Mouse (Mus musculus) adrenal gland (tissue): ENCODE results near the gene Mrgprd.

Source experiments
- intact Hi-C: fragments of 180-260 bp; cut with DNase I; formaldehyde crosslinking; loops from one replicate; pipeline ENCODE4 v1.15.1; 2025
- long read RNA-seq, 2 experiments: library from polyadenylated mRNA; unstranded; transcript quantifications; one replicate each; pipeline ENCODE4 v2.0.0; 2020; ENCODE audit warnings: borderline replicate concordance in 1 of 2; ENCODE audit not compliant: insufficient replicate concordance in 1 of 2

Gene Mrgprd
- long read RNA-seq, experiment 1 = 0 reads
- long read RNA-seq, experiment 2 = 0 reads

DNA sequence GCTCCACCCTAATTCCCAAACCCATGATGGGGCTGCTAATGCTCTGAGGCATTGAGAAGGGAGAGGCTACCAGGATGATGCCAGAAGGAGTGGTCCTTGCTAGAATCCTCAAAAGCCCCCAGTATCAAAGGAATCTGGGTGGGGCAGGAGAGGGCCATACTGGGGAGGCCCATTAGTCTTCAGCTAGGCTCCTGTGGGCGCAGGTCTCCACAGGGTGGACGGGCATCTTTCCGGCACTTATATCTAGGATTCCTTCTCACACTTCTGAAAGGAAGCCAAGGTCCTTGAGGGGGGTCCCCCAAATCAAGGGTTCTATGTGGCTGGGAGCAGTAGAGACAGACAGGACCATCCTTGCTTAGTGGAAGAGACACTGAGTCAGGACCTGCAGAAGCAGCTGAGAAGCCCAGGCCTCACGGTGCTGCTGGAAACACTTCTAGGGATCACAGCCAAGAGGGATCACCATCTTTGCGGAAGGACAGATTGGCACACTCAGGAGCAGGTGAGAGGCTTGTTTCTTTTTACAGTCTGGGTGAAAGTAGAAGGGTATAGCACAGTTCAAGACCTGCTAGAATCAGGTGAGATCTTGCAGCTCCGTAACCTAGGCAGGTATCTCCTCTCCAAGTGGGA is at the start of gene Mrgprd:
Gene Mrgprd, plus strand, starts transcription at position 51 of the 627 bp plus-strand sequence.
- intact Hi-C loops = no loop called here

DNA sequence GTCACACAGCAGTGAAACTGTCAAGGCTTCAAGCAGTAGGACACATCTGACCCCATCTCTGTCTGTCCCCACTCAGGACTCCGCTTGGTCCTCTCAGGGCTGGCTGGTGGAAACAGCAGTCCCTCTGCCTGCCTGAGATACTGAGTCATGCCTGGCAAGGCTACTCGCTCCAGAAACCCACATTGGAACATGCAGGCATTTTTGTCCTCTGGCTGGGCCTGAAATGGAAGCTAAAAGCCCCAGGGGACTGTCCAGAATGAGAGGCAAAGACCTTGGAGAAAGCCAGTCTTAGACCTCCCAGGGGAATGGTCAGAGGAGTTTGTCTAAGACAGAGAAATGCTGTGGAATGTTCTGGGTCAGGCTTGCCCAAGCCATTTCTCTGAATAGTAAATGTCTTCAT is 48.6 kb upstream of the Mrgprd start:
- intact Hi-C loops = no loop called here

DNA sequence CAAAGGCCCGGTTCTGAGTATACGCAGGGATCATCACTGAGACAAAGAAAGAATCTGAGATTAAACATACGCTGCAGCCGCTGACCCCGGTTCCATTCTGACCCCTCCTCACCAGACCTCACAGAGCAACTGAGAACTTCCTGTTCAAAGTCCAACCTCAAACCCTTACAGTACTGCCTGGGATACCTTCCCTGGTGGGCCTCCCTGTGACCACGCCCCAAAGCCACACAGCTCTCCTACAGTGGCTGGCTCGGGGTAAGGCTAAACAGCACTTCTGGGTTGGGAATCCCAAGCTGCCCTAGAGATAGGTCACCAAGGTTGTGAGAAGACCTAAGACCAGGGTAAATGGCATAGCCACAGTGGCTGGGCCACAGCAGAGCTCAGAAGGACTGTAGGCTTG is 45.7 kb upstream of the Mrgprd start:
- intact Hi-C loops = no loop called here

DNA sequence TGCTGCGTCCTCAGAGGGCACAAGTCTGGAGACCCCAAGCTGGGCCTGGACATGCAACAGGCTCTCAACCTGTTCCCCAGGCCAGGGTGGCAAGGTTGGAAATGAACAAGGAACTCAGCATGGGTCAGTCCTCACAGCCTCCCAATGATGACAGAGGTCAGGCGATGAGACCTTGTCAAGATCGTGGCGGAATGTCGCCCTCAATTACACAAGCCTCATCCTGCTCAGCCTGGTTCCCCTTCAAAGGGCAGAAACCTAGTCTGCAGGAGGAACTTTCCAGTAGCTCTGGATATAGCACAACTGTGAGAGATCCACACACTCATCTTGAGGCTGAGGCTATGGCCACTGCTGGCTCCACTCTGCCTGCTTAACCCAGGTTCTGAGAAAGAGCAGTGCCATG is 43.7 kb upstream of the Mrgprd start:
- intact Hi-C loops = no loop called here

DNA sequence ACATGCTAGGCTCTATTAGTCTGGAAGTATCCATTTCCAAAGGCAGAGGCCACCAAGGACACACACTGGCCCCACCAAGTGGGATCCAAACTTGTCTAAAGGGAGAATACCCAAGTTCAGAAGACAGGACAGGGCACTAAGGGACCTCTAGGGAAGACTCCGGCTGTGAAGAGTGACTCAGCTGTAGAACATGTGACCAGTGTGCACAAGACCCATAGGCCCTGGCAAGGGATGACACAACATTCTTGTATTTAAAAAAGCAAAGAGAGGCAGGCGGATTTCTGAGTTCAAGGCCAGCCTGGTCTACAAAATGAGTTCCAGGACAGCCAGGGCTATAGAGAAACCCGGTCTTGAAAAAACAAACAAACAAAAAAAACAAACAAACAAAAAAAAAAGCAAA is 39.1 kb upstream of the Mrgprd start:
- intact Hi-C loops = no loop called here

DNA sequence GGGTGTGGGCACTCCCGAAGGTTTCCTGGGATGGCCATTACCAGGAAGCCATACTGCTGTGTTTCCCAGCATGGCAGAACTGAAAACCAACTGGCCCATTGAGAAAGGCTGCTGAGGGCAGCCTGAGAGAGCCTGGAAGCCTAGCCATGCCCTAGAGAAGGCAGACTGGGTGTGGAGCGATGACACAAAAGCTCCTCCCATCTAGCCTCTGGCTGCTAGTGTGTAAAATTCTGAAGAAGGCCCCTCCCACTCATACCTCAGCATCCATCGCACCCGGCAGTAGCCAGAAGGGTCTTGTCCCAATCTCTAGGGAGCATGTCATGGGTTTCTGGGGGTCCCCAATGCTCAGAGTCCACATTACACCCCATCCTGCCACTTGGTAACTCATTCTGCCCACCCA is 33.2 kb upstream of the Mrgprd start:
- intact Hi-C loops = no loop called here

DNA sequence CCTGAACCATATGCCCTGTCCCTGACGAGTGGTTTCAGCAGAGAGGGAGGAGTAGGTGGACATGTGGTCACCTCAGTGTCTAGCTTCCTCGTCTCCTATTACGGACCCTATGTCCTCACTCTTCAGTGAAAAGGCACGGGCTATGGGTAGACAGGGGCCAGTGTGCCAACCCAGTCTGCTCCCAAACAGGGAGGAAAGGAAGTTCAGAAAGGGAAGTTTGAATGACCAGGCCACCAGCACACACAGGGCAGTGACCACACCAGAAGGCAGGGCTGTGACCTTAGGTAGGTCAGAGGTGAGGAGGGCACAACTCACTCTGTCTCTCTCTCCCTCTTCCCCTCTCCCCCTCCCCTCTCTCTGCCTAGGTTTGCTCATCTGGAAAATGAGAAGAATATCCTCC is 31.6 kb upstream of the Mrgprd start:
- intact Hi-C loops = no loop called here

GRCm38 (mm10) chr7:145283487-145284187 is 31.0 kb upstream of the Mrgprd start, which contains the start of gene Tpcn2:
Tpcn2 (minus strand) TSS chr7:145284011.
- intact Hi-C loops = no loop called here

DNA sequence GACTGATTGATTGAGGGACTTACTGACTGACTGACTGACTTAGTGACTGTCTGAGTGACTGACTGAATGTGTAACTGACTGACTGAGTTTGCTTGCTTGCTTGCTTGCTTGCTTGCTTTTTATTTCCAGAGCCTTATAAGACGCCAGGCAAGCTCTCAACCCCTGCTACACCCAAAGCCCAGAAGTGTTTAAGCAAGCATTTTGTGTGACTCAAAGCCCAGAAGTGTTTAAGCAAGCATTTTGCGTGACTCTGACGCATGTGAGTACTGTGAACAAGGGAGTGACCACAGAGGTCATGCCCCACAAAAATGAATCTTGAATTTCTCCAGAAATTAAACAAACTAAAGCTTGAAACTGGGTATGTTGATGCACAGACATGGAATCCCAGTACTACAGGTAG is 30.3 kb upstream of the Mrgprd start:
- intact Hi-C loops = no loop called here

DNA sequence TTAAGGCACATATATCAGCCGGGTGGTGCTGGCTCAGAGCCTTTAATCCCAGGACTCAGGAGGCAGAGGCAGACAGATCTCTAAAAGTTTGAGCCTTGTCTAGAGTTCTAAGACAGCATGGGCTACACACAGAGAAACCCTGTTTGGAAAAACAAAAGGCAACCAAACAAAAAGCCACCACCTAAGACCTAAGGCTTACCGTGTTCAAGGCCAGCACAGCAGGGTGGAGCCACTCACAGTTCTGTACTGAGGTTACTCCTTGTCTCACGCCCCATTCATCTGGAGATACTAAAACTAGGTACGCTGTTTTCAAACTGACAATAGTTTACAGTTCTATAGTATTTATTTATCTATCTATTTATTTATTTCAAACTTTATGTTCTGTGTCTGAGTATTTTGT is 29.2 kb upstream of the Mrgprd start:
- intact Hi-C loops = no loop called here

- intact Hi-C loops = no loop called here
Observed at GRCm38 (mm10) chr7:145287410-145287809, 27.2 kb upstream of the Mrgprd start.

DNA sequence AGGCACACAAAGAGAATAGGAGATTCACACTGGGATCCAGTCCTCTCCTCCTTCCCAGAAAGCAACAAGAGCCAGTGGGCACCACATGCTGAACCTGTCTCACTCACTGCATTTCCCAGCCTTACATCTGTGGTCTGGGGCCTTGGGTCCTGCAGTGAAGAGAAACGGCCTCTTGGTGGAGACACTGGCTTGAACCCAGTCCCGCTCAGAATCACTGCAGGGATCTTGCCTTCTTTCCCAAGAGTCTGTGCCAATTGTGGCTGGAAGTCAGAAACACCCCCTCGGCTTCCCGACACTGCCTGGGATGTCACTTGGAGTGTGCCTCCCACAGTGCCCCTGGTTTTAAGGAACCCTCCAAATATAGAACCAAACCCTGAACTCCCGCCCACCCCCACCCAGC is 25.3 kb upstream of the Mrgprd start:
- intact Hi-C loops = no loop called here

- intact Hi-C loops = no loop called here
Observed at GRCm38 (mm10) chr7:145291847-145292246, 22.8 kb upstream of the Mrgprd start.

- intact Hi-C loops = no loop called here
Observed at GRCm38 (mm10) chr7:145292726-145293125, 21.9 kb upstream of the Mrgprd start.

DNA sequence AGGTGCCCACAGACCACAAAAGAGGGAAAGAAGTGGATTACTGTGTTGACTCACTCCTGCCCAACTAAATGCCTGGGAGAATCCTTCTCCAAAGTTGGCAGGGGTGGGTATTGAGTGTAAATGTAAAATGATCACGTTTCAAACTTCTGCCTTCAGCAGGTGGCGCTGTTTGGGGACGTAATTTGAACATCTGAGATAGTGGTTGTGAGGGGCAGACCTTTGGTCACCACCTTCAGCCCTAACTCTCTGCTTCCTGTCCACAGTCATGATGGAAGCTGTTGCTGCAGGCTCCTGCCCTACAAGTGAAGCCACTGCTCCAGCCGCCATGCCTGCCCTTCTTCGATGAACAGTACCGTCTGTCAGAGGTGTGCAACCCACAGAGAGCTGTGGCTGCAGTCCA is 20.8 kb upstream of the Mrgprd start:
- intact Hi-C loops = no loop called here

DNA sequence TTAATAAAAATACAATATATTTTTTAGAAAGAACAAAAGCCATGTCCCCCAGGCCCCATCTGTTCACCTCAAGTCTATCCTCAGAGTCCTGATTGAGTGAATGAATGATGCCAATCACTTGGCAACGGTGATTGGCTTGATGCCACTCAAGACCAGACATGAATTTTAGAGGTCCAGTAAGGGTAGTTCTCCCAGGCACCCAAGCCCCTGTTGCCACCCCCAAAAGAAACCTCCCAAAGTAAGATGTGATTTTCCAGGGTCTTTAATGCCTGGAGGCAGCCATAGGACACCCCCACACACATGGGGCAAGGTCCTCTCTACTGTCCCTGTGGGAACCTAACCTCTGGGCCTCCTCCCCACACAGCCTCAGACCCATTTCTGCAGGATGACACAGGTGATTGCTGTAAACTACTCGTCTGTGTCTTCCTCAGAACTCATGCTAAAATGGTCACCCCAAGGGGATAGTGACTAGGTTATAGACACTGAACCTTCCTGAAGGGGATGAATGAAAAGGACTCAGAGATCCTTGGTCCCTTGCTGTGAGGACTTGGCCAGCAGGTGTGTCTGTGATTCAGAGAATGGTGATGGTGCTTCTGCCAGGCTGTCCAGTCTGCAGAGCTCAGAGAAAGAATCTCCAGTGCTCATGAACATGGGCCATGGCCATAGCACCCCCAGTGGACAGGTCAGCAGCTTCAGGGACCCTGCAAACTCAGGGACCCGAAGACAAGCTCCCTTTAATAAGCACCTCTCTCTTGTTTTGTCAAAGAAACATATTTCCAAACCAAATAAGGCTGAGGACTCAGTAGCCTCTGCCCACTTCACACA is 15.8 kb upstream of the Mrgprd start:
- intact Hi-C loops = no loop called here

DNA sequence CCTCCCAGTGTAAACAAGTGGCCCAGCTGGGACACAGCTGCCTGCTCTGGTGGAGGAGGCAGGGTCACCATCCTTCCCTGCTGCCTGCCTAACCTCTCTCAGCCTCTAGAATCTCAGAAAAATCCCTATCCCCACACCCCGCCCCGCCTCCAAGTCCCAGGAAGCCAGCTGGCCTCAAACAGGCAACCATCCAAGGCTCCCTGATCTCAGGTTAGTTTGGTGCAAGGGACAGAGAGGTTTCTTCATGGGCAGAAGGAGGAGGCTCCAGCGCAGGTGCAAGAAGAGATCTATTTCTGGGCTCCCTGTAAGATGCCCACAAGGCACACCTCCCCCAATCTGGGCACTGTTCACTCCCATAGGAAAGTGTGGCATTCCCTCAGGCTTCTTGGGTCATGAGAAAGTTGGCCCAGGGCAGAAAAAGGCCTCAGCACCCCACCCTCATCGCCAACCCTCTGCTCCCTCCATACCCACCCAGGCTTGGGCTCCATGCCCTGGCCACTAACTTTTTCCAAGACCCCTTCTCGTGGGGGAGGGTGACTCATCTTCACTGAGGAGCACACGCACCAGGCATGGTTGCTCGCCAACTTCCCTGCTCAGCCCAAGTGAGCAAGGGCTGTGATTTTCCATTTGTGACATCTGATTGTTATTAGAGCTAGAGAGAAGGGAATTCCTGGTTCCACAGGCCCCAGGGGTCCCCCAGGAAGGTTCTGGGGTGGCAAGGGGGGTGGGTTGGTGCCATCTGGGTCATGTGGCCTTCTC is 14.9 kb upstream of the Mrgprd start:
- intact Hi-C loops = no loop called here

- intact Hi-C loops = no loop called here
Observed at GRCm38 (mm10) chr7:145300321-145301007, 14.2 kb upstream of the Mrgprd start, which contains the start of gene Mrgprf. Mrgprf (plus strand) TSS chr7:145300828.

- intact Hi-C loops = no loop called here
Observed at GRCm38 (mm10) chr7:145301008-145301340, 13.7 kb upstream of the Mrgprd start.

DNA sequence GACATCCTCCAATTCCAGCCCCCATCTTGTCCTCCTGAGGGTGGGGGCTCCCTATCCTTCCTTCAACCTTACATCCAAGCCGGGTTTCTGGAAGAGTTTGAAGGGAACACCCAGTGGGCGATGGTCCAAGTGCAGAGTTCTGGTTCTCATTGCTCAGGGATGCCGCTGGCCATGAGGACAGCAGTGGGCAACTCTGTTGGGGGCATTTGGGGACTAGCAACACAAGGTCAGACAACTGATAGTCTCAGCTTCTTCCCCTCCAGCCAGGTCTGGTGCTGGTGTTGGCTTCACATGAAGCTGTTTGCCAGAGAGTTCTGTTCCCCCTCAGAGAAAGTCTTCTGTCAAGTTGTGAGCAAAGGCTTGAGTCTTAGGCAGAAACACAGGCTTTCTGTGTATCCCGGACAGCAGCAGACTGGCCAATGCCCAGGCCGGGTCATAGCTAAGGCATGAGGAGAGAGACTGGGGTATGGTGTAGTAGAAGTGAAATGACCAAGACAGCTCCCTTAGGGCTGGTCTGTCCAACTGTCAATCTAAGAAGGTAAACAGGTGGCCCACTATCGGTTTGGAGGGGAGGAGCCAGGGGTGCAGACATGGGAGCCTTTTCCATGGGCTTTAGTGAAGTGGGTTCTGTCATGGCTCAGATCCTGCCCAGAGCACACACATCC is 13.2 kb upstream of the Mrgprd start:
- intact Hi-C loops = no loop called here
